Mouse (Mus musculus) G1E (cell line): ENCODE results near the gene Usp6nl.

Experiments used
- CTCF ChIP-seq: IDR thresholded peaks from 2 replicates; pipeline ENCODE4 v1.5.1; 2012; ENCODE audit warnings: low read depth, low read length, inconsistent platforms, mixed read lengths
- GATA2 ChIP-seq: IDR thresholded peaks from 2 replicates; pipeline ENCODE4 v1.6.1; 2012; ENCODE audit warnings: low read depth, low read length, inconsistent platforms, borderline replicate concordance
- POLR2AphosphoS5 ChIP-seq: IDR thresholded peaks from 2 replicates; pipeline ENCODE4 v1.6.1; 2012; ENCODE audit warnings: low read depth, low read length, inconsistent platforms; ENCODE audit not compliant: insufficient replicate concordance
- TAL1 ChIP-seq: conservative IDR thresholded peaks from 2 replicates; pipeline ENCODE4 v1.6.1; 2012; ENCODE audit warnings: low read depth, low read length, inconsistent platforms, mixed read lengths

GRCm38 (mm10) chr2:6312764-6313163, 9.7 kb upstream of the Usp6nl start:
- TF ChIP-seq TAL1 (no peak), CTCF (no peak), POLR2AphosphoS5 (no peak), GATA2 (no peak)
